Mouse (Mus musculus) lung, postnatal 0 days (tissue): ENCODE measurements around the gene Parn.

Source experiments
- CTCF ChIP-seq: IDR thresholded peaks from 2 replicates; pipeline ENCODE4 v1.5.1; 2016; ENCODE audit warnings: antibody characterized with exemption, mild to moderate bottlenecking
- EP300 ChIP-seq: IDR thresholded peaks from 2 replicates; pipeline ENCODE4 v1.6.1; 2016; ENCODE audit warnings: antibody characterized with exemption, mild to moderate bottlenecking, control low read depth

DNA sequence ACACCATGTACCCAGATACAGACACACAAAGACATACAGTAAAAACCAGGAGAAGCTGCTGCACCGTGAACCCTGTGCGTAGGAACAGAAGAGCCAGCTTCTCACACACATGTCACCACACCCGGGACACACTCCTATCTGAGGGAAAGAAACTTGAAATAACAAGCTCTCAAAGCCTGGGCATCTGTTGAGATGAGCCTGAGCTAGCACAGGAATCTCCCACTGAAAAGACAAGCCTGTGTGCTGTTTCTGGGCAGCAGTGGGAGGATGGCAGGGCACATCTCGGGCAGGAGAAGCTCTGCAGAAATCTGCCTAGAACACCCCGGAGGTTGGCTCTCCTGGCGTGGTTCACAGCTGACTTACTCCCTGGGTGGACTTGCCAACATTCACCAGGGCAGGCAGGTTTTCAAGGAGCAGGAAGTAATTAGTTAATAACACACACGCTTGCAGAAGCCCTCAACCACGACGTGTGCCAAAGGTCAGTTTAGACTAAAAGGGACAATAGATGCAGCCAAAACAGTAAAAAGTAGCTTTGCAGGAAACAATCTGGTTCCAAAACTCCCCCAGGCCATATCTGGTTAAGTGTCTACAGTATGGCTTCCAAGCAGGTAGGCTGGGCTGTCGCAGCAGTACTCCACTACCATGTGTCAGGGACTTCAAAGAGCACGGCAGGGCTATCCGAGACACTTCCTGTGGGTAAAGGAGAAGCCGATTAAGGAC, 129.6 kb downstream of the Parn start:
- no peak for TF ChIP-seq CTCF
- no peak for TF ChIP-seq EP300
